ENCODE assay signal across 8 mouse cellular contexts in the genomic region with DNA sequence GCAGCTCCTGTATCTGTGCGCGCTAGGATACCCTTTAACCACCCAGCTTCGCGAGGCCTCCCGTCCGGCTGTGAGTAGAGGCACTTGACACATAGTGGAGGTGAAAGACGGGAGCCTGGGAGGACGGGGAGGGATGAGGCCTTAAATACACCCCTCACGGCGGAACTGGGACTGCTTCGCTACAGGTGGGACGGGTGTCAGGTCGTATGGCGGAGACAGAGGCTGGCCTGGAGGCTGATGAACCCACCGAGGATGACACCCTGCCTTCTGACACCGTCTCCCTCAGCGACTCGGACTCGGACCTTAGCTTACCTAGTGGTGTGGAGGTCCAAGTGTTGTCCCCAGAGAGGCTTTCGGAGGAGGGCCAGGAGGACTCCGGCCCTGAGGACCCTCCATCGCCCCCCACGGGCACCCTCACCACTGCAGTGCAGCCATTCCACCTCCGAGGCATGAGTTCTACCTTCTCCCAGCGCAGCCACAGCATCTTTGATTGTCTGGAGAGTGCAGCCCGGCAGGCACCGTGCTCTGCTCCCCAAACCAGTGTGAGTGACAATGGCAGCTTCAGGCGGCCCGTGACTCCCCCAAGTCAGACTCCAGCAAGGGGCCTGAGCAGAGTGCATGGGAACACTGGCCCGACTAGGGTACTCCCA. TPM values are rescaled to one million over a fixed set of nuclear protein-coding genes. Genes with fewer than 3 reads are reported as not detected.
A peak's percentile ranks its signal among the peaks of the same experiment; 100 is the strongest.
DNase-seq lines count a peak whose midpoint lies in the region; ATAC-seq and TF ChIP-seq lines count a peak whose summit lies in the region.

No protein-coding gene starts in this region.

- intact Hi-C loops in gastrocnemius, postnatal 14 days (cut with DNase I; ENCODE audit: low total_unique reads) = no loop called here

- no peaks in the 10 kb centered on the region for H3K9me3 ChIP-seq in forebrain, embryonic 16.5 days (ENCODE audit: control insufficient read depth, low read length)
- no peaks in the 10 kb centered on the region for H3K9me3 ChIP-seq in limb, embryonic 13.5 days
- no peaks in the 10 kb centered on the region for H3K9me3 ChIP-seq in neural tube, embryonic 12.5 days

- DNase-seq in lung, adult 2 months = no peak
- DNase-seq in lung, postnatal 36 days = no peak
- DNase-seq in cerebellum, adult 2 months = no peak
- DNase-seq in gastrocnemius, postnatal 14 days = no peak
- no peak for DNase-seq in ovary, postnatal 14 days (ENCODE audit: low spot score)

- H3K27ac ChIP-seq in cerebellum, adult 2 months (ENCODE audit: insufficient read depth, low read length) = peak overlapping the region; percentile 60
- peak overlapping the region; percentile 78 for H3K27ac ChIP-seq in forebrain, embryonic 16.5 days (ENCODE audit: low read length)
- H3K27ac ChIP-seq in limb, embryonic 13.5 days = peak overlapping the region; percentile 97
- 0 out of 2 replicates have a peak overlapping the region, but pooled peaks have one; percentile 50 for H3K27ac ChIP-seq in neural tube, embryonic 12.5 days

- 6% methylated on average over 30 of the region's 30 CpGs for WGBS in lung, adult 2 months
- WGBS in cerebellum, adult 2 months = 3% methylated on average over 30 of the region's 30 CpGs
- WGBS in forebrain, embryonic 16.5 days = 10% methylated on average over 28 of the region's 30 CpGs
- WGBS in limb, embryonic 13.5 days = 13% methylated on average over 30 of the region's 30 CpGs
- 11% methylated on average over 30 of the region's 30 CpGs for WGBS in neural tube, embryonic 12.5 days

- peak overlapping the region; percentile 83 for H3K9ac ChIP-seq in forebrain, embryonic 16.5 days (replicated peaks; ENCODE audit: low read depth, low read length)
- H3K9ac ChIP-seq in limb, embryonic 13.5 days = peak overlapping the region; percentile 94
- H3K9ac ChIP-seq in neural tube, embryonic 12.5 days = peak overlapping the region; percentile 88

- no peaks in the 10 kb centered on the region for H3K27me3 ChIP-seq in cerebellum, adult 2 months (ENCODE audit: control insufficient read depth, insufficient read depth, low read length)
- no peaks in the 10 kb centered on the region for H3K27me3 ChIP-seq in forebrain, embryonic 16.5 days (replicated peaks; ENCODE audit: control insufficient read depth, insufficient read depth, low read length)
- H3K27me3 ChIP-seq in limb, embryonic 13.5 days = no peaks in the 10 kb centered on the region
- H3K27me3 ChIP-seq in neural tube, embryonic 12.5 days (replicated peaks) = no peaks in the 10 kb centered on the region

- H3K4me1 ChIP-seq in lung, adult 2 months (ENCODE audit: control insufficient read depth, insufficient read depth, low read length) = peaks cover 11% of the 10 kb centered on the region
- H3K4me1 ChIP-seq in cerebellum, adult 2 months (ENCODE audit: control insufficient read depth, insufficient read depth, low read length) = peaks cover 15% of the 10 kb centered on the region
- H3K4me1 ChIP-seq in forebrain, embryonic 16.5 days (replicated peaks; ENCODE audit: control insufficient read depth, insufficient read depth, low read length) = peaks cover 24% of the 10 kb centered on the region
- H3K4me1 ChIP-seq in limb, embryonic 13.5 days = peaks cover 28% of the 10 kb centered on the region
- peaks cover 31% of the 10 kb centered on the region for H3K4me1 ChIP-seq in neural tube, embryonic 12.5 days

- no peak for ATAC-seq in forebrain, embryonic 16.5 days
- no peak for ATAC-seq in limb, embryonic 13.5 days (ENCODE audit: low FRiP score, low read depth)
- no peak; the same call in 1 of the 2 replicates for ATAC-seq in neural tube, embryonic 12.5 days (ENCODE audit: low FRiP score, low read depth)

- no peak for TF ChIP-seq CTCF in lung, adult 2 months (IDR thresholded peaks at IDR 0.05; ENCODE audit: insufficient read depth, low read length)
- TF ChIP-seq CTCF in cerebellum, adult 2 months (IDR thresholded peaks at IDR 0.05; ENCODE audit: borderline replicate concordance, insufficient read depth, low read depth, low read length) = no peak

- TF ChIP-seq POLR2A in lung, adult 2 months (IDR thresholded peaks at IDR 0.05; ENCODE audit: borderline replicate concordance, extremely low read depth, low read depth, low read length) = no peak
- no peak for TF ChIP-seq POLR2A in cerebellum, adult 2 months (IDR thresholded peaks at IDR 0.05; ENCODE audit: borderline replicate concordance, insufficient read depth, low read length)

- peak overlapping the region; percentile 99 for H3K4me2 ChIP-seq in forebrain, embryonic 16.5 days (ENCODE audit: low read length)
- H3K4me2 ChIP-seq in limb, embryonic 13.5 days (replicated peaks) = peak overlapping the region; percentile 99
- peak overlapping the region; percentile 99 for H3K4me2 ChIP-seq in neural tube, embryonic 12.5 days (replicated peaks)

- H3K4me3 ChIP-seq in lung, adult 2 months (replicated peaks; ENCODE audit: extremely low read depth, low read depth, low read length) = peak overlapping the region; percentile 89
- peak overlapping the region; percentile 91 for H3K4me3 ChIP-seq in cerebellum, adult 2 months (replicated peaks; ENCODE audit: insufficient read depth, low read depth, low read length)
- H3K4me3 ChIP-seq in forebrain, embryonic 16.5 days (replicated peaks; ENCODE audit: low read length) = peak overlapping the region; percentile 94
- H3K4me3 ChIP-seq in limb, embryonic 13.5 days = peak overlapping the region; percentile 86
- H3K4me3 ChIP-seq in neural tube, embryonic 12.5 days = peak overlapping the region; percentile 84

- peaks cover 13% of the 10 kb centered on the region for H3K36me3 ChIP-seq in forebrain, embryonic 16.5 days (ENCODE audit: control insufficient read depth, insufficient read depth)
- peaks cover 65% of the 10 kb centered on the region for H3K36me3 ChIP-seq in limb, embryonic 13.5 days
- peaks cover 23% of the 10 kb centered on the region for H3K36me3 ChIP-seq in neural tube, embryonic 12.5 days

RNA-seq across cellular contexts. Expression of a gene that starts 0.8 kb away (rescaled TPM):
- polyA plus RNA-seq in lung, adult 2 months (2012; rRNA removed) = 83.1 and 85.1 TPM in 2 replicates
- polyA plus RNA-seq in cerebellum, adult 2 months (2012; rRNA removed) = 101 and 106 TPM in 2 replicates
- polyA plus RNA-seq in forebrain, embryonic 16.5 days (2015; fragmentation: Nextera tagmentation; extraction: Ambion mirVana) = 99.7 and 109 TPM in 2 replicates
- 112 and 115 TPM in 2 replicates for polyA plus RNA-seq in limb, embryonic 13.5 days (2015; fragmentation: Nextera tagmentation; extraction: Ambion mirVana)
- polyA plus RNA-seq in neural tube, embryonic 12.5 days (2016; fragmentation: Nextera tagmentation; extraction: Ambion mirVana) = 91.7 and 96.3 TPM in 2 replicates
- 10 to 100 TPM in 1 of 2 experiments, 1 to 10 TPM in 1; 9.8 to 12.2 TPM for total RNA-seq in gastrocnemius, postnatal 14 days (2021)

RNA-seq across cellular contexts. Expression of a gene that starts 17.3 kb away (rescaled TPM):
- 575 and 614 TPM in 2 replicates for polyA plus RNA-seq in lung, adult 2 months (2012; rRNA removed)
- 841 and 916 TPM in 2 replicates for polyA plus RNA-seq in cerebellum, adult 2 months (2012; rRNA removed)
- 319 and 342 TPM in 2 replicates for polyA plus RNA-seq in forebrain, embryonic 16.5 days (2015; fragmentation: Nextera tagmentation; extraction: Ambion mirVana)
- 532 and 537 TPM in 2 replicates for polyA plus RNA-seq in limb, embryonic 13.5 days (2015; fragmentation: Nextera tagmentation; extraction: Ambion mirVana)
- polyA plus RNA-seq in neural tube, embryonic 12.5 days (2016; fragmentation: Nextera tagmentation; extraction: Ambion mirVana) = 255 and 258 TPM in 2 replicates
- 100 to 1,000 TPM; 176 to 209 TPM for total RNA-seq in gastrocnemius, postnatal 14 days (2021)

RNA-seq across cellular contexts. Expression of a gene that starts 24.6 kb away (rescaled TPM):
- 0.42 and 0.62 TPM in 2 replicates for polyA plus RNA-seq in lung, adult 2 months (2012; rRNA removed)
- 0.10 and 0.13 TPM in 2 replicates for polyA plus RNA-seq in cerebellum, adult 2 months (2012; rRNA removed)
- polyA plus RNA-seq in forebrain, embryonic 16.5 days (2015; fragmentation: Nextera tagmentation; extraction: Ambion mirVana) = 1.1 and 1.2 TPM in 2 replicates
- polyA plus RNA-seq in limb, embryonic 13.5 days (2015; fragmentation: Nextera tagmentation; extraction: Ambion mirVana) = 20.9 and 22.1 TPM in 2 replicates
- polyA plus RNA-seq in neural tube, embryonic 12.5 days (2016; fragmentation: Nextera tagmentation; extraction: Ambion mirVana) = 1.8 and 2.2 TPM in 2 replicates
- under 1 TPM; 0.38 to 0.51 TPM for total RNA-seq in gastrocnemius, postnatal 14 days (2021)

RNA-seq across cellular contexts. Expression of a gene that starts 36.3 kb away (rescaled TPM):
- 26.7 and 28.2 TPM in 2 replicates for polyA plus RNA-seq in lung, adult 2 months (2012; rRNA removed)
- polyA plus RNA-seq in cerebellum, adult 2 months (2012; rRNA removed) = 0.54 and 1.6 TPM in 2 replicates
- polyA plus RNA-seq in forebrain, embryonic 16.5 days (2015; fragmentation: Nextera tagmentation; extraction: Ambion mirVana) = 1.0 and 1.1 TPM in 2 replicates
- 0.61 and 0.87 TPM in 2 replicates for polyA plus RNA-seq in limb, embryonic 13.5 days (2015; fragmentation: Nextera tagmentation; extraction: Ambion mirVana)
- polyA plus RNA-seq in neural tube, embryonic 12.5 days (2016; fragmentation: Nextera tagmentation; extraction: Ambion mirVana) = 0.99 and 2.0 TPM in 2 replicates
- 1 to 10 TPM in 1 of 2 experiments, under 1 TPM in 1; 0.84 to 1.4 TPM for total RNA-seq in gastrocnemius, postnatal 14 days (2021)
